Mouse (Mus musculus): ENCODE data around the gene Cat.

DNA sequence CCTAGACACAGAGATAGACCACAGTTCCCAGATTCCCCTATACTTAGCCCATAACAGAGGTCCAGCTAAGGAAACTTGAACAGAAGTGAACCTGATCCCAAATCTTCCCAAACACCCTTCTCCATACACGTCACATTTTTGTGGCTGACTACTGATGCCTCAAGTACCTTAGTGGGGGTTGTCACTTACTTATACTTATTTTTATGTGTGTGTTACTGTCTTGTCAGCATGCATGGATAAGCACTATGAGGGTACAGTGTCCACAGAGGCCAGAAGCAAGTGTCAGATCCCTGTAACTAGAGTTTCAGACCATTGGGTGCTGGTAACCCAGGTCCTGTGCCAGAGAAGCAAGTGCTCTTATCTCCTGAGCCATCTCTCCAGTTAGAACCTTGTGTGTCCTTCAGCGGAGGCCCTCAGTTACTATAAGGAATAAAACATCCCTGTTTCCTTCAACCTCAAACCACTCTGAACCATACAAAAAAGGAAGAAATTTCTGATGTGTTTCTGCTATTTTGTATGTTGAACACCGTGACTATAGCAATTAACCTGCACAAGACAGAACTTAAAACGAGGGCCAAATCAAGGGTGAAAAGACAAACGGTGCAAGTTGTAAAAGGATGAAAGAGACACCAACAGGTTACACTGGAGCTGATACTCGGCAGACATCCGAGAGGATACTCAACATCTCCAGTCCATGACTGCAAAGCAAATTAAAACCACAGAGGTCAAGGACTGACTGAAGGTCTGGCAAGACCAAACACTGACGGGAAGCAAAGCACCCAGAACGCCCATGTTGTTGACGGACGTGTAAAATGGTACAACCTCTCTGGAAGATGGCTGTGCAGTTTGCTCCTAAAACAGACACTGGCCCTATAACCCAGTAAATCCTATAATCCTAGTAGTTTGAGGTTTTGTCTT lies 3.4 kb downstream of the Cat start:
- TF ChIP-seq CTCF (IDR thresholded peaks at IDR 0.05; ENCODE audit: borderline replicate concordance, insufficient read depth, low read depth, low read length) (no peak), POLR2A (IDR thresholded peaks at IDR 0.05; ENCODE audit: borderline replicate concordance, insufficient read depth, low read length) (no peak)

All from cerebellum, adult 2 months (tissue).